Mouse (Mus musculus) stomach, postnatal 0 days (tissue): ENCODE results near the gene Adgrd1.

ENCODE experiments used
- CTCF ChIP-seq: IDR thresholded peaks from 2 replicates; pipeline ENCODE4 v1.5.1; 2016; ENCODE audit warnings: antibody characterized with exemption, low read depth, mild to moderate bottlenecking, moderate library complexity
- EP300 ChIP-seq: optimal IDR thresholded peaks from 2 replicates; pipeline ENCODE3; 2016; ENCODE audit warnings: antibody characterized with exemption

DNA sequence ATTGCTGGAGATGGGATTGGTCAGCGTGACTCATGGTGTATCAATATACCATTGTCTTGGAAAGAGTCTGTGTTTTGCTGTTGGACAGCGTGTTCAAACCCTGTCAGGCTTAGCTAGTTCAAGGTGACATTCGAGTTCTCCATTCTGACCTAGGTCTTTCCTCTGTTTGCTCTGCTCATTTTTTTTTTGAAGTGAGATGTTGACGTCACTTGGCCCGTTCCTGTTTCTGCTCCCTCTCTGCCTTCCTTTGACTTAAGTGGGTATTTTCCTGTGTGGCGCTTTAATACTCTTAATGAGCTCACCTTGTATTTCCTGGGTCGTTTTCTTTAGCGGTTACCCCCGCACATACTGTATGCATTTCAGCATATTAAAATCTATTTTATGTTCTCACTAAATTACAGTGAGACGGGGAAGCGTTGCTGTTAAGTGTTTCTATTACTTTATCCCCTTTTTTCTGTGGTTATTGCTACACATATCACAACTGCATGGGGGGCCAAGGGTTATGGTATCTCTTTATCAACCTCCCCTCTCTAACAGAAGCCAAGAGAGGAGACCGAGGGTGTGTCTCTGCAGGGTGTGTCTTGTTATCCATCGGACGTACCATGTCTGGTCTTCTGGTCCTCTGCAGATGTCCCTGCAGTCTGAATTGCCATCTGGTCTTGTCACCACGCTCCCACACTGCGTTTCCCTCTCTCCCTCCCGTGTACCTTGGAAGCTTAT lies 83.6 kb downstream of the Adgrd1 start:
- no peak for TF ChIP-seq CTCF
- TF ChIP-seq EP300 = no peak
